Mouse (Mus musculus): ENCODE results near the gene Rsph1.
A peak's percentile ranks its signal among the peaks of the same experiment; 100 is the strongest.

The Rsph1 gene

DNA sequence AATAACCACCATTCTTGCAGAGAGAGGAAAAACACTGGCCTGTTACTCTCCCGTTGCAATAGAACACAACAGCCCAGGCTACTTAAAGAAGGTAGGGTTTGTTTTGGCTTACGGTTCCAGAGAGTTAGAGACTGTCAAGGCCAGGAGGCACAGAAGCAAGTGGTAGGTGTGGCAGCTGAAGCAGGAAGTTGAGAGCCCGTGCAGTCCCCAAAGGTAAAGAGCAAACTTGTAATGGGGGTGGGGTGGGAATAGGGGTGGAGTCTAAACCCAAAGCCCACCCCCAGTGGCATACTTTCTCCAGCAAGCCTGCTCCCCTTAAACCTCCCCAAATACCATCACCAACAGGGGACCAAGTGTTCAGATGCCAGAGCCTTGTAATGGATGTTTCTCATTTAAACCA lies 23.6 kb upstream of the Rsph1 start:
- no peak for DNase-seq

DNA sequence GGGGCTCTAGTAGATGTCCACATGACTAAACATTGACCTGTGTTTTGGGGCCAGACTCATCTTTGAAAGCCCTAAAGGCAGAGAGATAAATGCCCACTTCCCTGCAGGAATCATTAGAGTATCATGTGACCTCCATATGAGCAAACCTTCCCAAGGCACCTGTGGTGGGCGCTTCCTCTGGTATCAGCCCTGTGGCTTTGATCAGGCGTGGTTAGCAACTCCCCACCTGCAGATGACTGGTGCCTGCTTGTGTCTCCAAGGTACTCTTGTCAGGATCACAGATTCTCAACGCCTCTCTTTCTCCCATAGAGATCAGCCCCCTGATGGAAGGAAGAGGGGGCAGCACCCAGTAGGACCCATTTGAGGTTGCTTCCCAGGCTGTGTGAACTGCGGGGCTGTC lies 22.8 kb upstream of the Rsph1 start:
- no peak for DNase-seq

DNA sequence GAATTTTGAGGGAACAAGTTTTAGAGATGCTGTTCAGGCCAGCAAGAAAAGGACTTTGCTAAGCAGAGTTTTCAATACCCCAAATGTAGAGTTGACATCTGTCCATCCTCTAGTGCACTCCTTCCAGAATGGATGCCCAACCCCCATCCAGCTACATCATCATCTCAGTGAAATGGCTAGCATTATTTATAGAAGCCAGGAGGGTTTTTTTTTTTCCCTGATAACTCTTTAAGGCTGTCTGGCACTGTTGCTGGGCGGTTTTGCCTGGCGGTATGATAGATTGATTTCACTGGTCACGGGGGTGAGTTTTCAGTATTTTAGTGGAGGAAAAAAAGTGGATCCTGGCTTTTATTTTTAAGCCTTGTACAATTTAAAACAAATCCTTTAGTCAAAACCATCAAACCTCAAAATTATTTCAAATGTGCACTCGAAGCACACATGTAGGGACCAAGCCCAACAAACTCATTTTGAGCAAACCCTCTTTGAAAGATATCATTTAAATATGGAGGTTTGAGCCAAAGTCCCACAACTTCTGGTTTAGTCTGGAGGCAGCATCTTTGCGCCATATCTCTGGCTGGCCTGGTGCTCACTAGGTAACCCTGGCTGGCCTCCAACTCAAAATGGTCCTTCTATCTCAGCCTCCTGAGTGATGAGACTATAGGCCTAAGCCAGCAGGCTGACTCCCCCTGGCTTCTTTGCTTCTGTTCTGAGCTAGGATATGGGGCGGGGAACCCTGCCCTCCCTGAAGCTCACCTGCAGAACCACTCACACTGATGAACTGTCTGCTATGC lies 21.4 kb upstream of the Rsph1 start:
- no peak for DNase-seq

DNA sequence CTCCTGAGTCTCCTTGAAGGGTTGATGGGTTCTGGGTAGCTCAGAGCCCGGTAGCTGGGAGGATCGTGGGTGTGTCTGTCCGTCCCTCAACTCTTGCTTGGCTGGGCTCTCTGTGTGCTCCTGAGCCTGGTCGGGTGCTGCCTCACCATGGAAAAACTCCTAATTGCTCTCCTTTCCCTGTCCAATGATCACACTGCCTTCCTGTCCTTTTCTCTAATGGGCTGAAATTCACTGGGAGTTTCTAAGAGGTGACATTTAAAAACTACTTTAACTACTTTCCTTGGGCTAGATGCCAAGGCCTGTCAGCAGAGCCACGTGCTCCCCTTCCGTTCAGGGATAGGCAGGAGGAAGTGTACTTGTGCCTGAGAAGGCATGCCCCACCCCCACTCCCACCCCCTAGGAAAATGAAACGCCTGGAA lies 20.3 kb upstream of the Rsph1 start:
- DNase-seq = peak; percentile 75

- peak; percentile 89 for DNase-seq
Measured at GRCm38 (mm10) chr17:31295892-31296781, 19.0 kb upstream of the Rsph1 start.

DNA sequence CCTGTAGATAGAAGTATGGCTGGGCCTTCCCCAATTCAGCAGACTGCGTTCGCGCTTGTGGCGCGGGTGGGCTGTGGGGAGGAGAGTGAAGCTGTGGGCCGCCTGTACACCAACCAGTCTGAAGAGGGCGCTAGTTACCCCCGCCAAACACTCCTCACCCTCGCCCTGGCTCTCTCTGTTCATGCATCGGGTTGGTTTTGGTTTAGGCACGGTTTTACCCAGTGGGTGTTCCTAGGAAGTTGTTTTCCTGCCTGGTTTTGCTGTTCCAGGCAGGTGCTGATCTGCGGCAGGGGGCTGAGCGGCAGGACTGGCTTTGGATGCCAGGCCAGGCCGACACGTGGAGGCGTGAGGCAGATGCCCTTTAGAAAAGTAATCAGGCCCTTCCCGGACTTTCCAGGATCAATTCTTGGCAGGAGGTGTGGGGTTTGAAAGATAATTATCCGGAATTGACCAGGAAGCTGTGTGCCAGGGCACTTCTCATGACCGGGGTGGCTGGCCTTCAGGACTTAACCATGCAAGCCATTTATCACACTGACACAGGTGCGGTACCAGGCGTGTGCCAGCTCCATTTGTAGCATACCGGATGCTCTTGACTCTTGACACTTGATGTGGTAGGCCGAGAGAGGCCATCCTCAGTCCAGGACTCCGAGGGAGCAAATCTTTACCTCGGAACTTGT lies 18.2 kb upstream of the Rsph1 start:
- peak; percentile 68 for DNase-seq

DNA sequence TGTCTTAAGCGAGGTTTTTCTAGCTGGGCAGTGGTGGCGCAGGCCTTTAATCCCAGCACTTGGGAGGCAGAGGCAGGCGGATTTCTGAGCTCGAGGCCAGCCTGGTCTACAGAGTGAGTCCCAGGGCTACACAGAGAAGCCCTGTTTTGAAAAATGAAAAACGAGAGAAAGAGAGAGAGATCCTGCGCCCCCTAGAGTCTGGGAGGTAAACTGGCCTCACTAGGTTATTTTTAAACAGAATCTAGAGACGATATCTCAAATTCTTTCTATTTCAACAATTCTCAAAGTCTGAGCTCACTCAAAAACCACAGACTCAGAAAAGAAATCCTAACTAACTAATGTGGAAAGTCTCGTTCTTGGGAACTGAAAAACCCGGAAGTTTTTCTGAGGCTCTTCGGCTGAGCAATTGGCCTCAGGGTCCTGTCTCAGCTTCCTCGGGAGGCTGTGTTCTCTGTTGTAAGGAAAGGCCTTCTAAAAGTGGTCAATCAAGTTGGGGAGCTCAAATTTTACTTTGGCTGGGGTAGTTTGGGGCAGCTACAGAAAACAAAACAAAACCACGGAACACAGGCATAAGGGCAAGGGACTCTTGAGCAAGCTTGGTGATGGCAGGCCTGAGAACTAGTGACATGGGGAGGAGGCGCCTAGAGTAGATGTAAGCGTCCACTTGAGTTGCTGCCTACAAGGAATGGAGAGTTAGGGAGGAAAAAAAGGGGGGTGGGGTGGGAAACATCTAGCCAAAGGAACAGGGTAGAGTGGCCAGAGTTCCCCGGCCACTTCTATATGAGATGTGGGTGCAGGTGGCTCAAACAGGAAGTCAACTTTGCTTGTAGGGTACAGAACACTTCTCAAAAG lies 17.4 kb upstream of the Rsph1 start:
- DNase-seq = peak; percentile 64

DNA sequence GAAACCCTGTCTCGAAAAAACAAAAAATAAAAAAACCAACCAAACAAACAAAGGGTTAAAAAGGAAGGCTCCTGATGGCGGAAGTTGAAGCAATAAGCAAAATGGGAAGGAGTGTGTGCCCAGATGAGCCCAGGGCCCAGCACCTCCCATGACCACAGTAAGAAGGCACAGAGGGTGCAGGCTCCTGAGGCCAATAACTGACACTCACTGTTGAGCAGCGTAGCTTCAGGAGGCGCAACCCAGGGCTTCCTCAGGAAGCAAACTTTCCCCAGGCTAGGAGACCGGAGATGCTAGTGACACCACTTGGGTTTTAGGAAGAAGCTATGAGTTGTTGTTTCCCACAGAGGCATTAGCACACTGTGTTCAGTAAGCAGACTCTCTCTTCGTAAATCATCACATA lies 13.7 kb upstream of the Rsph1 start:
- DNase-seq = no peak

GRCm38 (mm10) chr17:31290311-31290710 lies 13.1 kb upstream of the Rsph1 start:
- DNase-seq = no peak

GRCm38 (mm10) chr17:31288999-31289726 lies 12.0 kb upstream of the Rsph1 start:
- no peak for DNase-seq

GRCm38 (mm10) chr17:31287216-31287615 lies 10.0 kb upstream of the Rsph1 start:
- DNase-seq = no peak

DNA sequence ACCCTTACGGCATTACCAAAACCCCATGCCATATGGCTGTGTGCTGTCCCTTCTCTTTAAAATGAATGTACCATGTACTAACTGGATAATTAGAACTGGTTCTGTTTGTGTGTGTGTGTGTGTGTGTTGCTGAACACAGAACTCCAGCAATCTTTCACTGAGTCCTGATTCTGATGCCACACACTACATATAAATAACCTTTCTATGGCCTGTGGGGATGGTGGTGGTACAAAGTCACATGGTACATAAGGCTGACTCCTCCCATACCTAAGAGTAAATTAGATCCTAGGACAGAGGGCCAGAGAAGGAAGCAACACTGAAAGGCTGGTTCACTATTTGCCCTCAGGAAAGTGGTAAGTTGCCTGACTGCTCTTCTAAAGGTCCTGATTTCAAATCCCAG lies 9.3 kb upstream of the Rsph1 start, which contains the start of gene Slc37a1:
Gene Slc37a1, plus strand, starts transcription at position 301 of the 400 bp plus-strand sequence.
- DNase-seq = no peak

- DNase-seq = no peak
Measured at GRCm38 (mm10) chr17:31285867-31286266, 8.7 kb upstream of the Rsph1 start.

GRCm38 (mm10) chr17:31282687-31283053 lies 5.5 kb upstream of the Rsph1 start:
- no peak for DNase-seq

- DNase-seq = no peak
Measured at GRCm38 (mm10) chr17:31281830-31282686, 4.9 kb upstream of the Rsph1 start.

DNA sequence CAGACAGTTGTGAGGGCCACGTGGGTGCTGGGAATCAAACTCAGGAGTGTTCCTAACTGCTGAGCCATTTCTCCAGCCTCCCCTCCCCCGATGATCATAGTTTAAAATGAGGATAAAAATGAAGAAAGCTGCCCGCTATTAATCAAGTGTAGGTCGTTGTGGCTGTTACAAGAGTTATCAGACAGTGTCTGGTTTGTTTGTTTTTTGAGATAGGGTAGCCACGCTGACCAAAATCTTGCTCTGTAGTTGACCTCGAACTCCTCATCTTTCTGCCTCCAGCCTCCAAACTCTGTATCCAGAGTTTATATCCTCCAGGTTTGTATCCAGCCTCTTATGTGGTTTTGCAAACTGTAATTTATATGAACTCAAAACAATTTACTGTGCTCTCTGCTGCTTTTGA lies 3.1 kb upstream of the Rsph1 start:
- no peak for DNase-seq

DNA sequence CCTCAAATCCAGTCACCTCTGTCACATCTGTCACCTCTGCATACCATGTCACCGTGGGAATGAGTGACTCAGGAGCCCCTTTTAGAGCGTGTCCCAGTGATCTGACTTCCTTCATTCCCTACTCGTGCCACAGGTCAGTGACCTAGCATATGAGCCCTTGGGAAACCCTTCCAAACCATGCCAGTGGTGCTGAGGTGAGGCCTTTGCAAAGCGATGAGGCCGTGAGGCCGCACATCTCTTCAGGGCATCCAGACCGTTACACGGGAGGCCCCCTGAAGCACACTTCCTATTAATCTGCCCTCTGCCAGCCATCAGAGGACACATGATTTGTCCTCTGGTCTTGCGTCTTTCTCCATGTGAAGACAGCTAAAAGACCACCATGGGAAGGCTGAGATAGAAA lies 2.4 kb upstream of the Rsph1 start:
- no peak for DNase-seq

- no peak for DNase-seq
Measured at GRCm38 (mm10) chr17:31277931-31278330, 748 bp upstream of the Rsph1 start.

DNA sequence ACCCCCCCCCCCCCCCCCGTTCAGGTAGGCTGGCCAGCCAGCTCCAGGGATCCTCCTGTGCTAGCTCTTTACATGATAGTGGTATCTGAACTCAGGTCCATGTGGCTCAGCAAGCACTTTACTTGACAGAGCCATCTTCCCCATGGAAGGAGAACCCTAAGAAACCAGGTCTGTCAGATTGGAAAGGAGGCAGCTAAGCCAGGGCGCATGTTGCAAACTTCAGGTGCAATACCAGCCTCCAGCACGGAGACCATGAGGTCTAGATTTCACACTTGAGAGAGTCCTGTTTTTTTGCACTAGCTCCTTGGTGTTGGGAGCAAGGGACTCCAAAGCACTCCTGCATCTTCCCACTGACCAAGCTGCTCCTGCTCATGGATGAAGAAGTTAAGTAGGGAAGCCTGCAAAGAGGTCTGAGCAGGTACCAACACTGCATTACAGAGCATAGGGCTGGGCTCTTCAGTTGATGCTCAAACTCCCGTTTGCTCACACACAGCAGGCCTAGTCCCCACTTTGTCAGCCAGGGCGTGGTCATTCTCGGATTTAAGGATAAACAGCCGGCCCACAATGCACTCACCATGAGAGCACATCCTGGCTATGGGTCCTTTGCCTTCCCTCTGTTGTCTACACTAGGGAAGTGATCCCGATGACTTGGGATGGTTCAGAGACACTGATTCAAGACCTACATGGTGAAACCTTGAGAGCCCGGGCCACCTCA lies 819 bp downstream of the Rsph1 start:
- DNase-seq = no peak

DNA sequence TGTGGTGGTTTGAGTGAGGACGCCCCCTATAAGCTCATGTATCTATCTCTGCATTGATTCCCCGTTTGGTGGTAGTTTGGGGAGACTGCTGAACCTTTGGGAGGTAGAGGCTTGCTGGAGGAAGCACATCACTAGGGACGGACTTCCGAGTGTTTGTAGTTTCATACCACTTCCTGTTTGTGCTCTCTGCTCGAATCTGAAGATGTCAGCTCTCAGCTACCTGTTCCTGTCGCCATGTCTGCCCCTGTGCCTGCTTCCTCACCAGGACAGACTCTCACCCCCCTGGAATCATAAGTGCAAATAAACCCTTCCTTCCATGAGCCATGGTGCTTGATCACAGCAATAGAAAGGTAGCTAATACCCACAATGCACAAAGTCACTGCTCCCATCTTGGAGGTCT lies 2.0 kb downstream of the Rsph1 start:
- DNase-seq = no peak

Data from lung, postnatal 14 days (tissue).